Mouse (Mus musculus): Measurements from ENCODE around the gene Ehbp1. TPM values are rescaled to one million over a fixed set of nuclear protein-coding genes. Genes with fewer than 3 reads are reported as not detected.

Gene Ehbp1
- total RNA-seq, 4 experiments from 2014 or later = 14.3 to 17.9 (median 15.2) TPM

DNA sequence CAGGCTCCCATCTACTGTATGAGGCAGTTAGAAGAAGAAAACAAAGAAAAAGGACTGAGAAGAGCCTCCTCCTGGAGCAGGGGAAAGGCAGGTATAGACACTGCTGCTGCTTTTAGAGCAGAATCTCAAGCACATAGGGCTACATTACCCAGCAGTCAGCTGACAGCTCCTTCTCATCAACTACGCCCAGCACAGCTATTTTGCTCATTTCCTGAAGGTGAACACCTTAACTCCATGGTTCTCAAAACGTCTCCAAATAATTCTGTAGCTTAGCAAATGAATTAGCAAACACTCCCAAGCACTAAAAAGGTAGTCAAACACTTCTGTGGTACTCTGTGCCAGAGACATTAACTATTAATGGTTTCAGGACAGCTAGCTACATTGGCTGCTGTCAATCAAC, 278.7 kb downstream of the Ehbp1 start:
- DNase-seq (ENCODE audit: low spot score in 2 of 2) = no peak

DNA sequence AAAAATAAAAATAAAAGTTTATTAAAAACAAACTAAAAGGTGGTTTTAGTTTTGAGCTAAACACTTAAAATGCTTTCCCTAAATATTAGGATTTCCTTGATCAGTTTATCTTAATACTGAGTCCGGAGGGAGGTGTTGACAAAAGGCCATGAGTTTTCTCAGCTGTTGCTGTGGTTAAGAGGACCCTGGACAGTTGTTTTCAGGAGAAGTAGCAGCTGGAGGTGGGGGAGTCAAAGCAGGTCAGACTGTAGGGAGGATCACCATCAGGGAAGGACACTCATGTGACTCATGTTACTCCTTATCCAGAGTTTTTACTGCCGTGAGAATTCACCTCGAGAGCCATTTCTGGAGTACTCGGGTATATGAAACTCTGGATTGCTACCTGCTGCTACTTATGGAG, 280.4 kb downstream of the Ehbp1 start:
- DNase-seq (ENCODE audit: low spot score in 2 of 2) = no peak

DNA sequence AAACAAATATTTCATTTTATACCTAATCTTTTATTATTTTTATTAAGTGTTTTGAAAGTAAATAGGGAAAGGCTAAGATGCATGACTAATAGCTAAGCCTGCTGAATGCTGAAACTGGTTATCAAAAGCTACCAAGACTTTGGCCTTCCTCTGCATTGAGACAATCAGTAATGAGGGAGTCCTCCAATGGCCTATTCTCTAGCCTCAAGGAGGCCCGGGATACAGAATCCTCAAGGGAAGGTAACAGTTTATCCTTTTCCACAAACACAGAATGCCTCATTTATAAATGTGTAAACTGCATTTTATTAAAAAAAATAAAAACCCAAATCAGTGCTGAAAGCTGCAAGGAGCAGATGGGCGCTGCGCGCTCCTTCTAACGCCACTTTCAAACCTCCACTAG, 284.6 kb downstream of the Ehbp1 start:
- no peak for DNase-seq (ENCODE audit: low spot score in 2 of 2)

DNA sequence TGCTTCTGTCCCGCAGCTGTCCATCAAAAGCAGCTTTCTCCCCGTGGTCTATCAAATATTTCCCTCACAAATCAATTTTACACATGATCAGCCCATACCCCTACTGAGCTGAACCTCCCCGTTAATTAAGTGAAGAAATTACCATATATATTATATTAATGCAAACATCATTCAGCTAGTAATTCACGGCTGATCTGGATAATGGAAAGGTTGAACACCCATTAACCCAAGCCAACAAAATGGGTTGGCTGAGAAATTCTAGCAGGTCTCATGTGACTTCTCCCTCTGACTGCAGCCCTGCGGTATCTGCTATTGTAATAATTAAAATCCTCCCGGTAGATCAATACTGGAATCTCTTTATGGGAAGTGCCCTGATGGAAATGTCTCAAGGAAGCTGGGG, 286.2 kb downstream of the Ehbp1 start:
- DNase-seq (ENCODE audit: low spot score in 2 of 2) = no peak

DNA sequence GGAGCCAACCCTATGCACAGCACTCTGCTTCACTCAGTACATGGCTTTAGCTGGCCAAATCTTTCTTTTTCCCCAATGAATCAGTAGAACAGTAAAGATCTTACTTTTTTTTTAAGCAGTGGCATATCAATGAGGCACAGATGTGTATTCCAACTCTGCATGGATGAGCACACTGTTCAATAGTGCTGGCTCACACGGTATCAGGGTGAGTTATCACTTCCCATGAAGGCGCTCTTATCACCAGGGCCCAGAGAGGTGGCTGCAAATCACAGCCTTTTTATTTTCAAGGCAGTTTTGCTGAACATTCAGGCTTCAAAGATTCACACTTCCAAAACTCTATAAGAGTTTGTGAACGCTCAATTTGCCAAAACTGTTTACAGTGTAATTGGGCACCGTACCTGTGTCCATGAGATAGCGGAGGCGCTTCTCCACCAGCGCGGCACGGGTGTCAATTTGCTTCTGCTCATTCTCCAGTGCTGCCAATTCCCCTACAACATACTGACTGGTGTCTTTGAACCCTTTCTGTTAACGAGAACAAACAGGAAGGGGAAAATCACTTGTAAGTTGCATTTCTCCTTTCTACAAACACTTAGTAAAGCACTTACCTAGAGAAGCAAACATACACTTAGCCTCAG, 288.9 kb downstream of the Ehbp1 start:
- no peak for DNase-seq (ENCODE audit: low spot score in 2 of 2)

DNA sequence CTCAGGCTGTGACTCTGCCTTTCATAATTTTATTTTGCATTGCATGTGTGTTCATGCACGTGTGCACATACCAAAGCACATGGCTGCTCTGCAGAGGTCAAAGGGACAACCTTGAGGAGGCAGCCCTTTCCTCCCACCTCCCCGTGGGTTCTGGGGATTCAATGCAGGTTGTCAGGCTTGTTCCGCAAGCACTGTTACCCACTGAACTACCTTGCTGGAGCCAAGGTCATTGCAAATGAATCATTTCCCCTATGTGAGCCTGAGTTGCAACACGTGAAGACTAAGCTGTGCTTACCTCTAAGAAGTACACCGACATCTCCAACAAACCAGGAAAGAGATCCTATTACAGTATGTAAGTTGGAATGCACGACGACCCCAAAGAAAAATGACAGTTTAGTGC, 291.2 kb downstream of the Ehbp1 start:
- DNase-seq (ENCODE audit: low spot score in 2 of 2) = no peak

DNA sequence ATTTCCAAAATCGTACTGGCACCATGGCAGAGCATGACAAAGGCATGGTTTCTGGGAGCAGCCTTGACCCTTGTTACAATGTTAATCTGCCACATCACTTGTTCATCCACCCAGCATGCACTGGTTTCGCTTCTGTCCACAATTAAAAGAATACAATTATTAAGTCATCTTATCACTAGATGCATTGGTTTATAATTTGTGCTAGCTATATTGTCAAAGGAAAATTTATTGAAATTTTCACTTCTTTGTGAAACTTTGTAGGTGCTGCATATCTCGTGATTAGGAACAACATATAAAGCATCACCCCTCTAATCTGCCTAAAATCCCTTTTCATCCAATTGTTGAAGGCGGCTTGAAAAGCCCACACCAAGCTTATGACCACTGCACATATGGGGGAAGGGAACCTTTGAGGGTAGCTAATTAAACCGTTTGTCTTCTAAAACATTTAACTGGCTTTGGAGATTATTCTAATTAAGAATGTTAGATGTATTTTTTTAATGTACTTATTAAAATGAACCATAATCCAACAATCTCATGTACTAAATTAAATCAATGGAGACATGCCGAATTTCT, 302.2 kb downstream of the Ehbp1 start:
- DNase-seq (ENCODE audit: low spot score in 2 of 2) = no peak

DNA sequence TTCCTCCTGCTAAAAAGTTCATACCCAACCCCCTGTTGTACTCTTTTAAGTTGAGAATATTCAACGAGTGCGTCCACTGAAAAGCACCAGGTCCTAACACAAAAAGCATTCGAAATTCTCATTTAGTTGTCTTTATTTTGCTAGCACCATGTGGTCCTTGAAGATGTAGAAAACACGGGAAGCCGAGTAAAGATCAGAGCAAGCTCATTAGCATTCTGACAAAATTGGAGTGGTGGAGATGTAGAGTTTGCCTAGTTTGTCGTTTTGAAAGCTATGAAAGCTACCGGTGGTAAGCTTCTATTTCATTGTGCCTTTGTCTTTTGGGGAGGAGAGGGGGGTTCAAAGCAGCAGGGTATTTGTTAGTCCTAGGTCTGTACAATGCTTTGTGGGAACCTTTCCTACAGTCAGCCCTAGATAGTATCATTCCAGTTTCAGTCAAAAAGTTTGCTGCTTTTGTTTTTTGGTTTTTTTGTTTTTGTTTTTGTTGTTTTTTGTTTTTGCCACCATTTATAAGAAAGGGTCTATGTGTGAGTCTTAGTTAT, 307.5 kb downstream of the Ehbp1 start:
- no peak for DNase-seq (ENCODE audit: low spot score in 2 of 2)

DNA sequence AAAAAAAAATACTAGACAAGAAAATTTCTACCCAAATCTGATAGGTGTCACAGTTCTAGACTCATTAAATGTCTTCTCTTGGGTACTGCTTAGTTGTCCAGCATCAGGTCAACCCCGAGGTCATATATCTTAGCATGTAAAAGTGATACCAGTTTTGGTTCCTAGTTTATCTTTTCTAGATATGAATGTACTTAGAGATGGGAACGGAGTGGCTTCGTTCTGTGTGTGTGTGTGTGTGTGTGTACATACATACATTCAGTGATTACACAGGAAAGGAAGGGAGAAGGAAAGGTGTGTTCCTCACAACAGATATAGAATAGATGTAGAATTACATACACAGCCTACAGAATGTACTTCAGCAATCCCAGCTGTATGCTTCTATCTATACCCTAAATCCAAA, 308.5 kb downstream of the Ehbp1 start:
- no peak for DNase-seq (ENCODE audit: low spot score in 2 of 2)

DNA sequence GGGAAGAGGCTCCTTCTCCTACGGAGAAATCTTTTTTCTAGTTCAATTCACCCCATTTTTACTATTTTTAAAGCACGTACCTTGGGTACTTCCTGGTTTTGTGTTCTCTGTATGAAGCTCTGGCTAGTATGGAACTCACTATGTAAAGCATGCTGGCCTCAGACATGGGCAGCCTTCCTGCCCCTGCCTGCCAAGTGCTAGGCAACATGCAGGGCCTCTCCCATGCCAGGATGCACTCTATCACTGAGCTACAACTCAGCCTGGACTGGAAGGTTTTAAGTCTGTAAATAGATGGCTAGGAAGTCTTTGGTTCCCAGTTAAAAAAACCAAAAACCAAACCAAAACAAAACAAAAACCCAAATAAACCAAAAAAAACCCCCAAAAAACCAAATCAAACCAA, 321.5 kb downstream of the Ehbp1 start:
- DNase-seq (ENCODE audit: low spot score in 2 of 2) = no peak

DNA sequence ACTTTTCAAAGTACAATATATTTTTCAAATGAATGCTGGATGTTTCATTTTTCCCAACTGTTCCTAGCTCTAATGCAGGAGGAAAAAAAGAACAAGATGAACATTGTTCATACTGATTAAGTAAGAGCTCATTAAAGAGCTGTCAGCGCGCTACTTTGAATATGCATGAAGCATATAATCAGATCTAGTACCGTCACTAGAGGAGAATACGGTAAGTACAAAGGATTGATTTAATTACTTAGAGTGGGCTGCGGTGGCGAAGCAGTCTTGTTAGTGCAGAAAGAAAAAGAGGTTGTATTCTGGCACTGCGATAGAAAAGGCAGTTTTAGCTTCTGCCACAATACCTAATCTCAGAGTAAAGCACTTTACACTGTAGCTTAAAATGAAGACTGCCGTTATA, 324.6 kb downstream of the Ehbp1 start:
- DNase-seq (ENCODE audit: low spot score in 2 of 2) = no peak

DNA sequence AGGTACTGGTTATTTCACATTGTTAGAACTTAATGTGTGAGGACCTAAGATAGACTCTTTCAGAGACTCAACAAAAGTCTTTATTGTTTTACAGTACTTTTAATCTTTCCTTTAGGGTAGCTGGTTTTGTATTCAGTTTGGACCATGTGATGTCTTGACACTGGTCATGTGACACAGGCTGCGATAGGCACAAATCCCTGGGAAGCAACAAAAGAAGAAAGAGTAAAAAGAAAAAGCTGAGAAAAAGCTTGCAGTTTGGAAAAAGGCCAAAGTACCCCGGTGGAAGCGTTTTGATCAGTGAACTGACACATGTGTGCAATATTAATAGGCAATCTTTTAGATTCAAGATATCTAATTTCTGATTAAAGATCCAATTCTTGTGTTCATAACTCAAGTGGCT, 325.8 kb downstream of the Ehbp1 start:
- DNase-seq (ENCODE audit: low spot score in 2 of 2) = no peak

DNA sequence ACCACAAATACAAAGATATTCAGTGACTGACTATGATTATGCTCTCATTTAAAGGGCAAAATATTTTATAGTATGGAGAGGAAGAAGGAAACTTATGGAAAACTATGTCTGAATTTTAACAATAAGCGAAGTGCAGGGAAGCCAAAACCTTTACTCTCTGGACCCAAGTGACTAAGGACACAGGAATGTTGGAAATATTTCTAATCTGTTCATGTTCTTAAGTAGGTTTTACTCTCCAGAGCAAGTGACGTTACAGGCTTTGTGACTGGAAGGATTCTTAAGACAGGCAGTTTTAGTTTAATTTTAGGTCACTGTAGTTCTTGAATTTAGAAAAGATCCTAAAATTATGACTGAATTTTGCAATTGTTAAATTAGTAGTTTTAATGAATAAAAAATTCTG, 333.3 kb downstream of the Ehbp1 start:
- DNase-seq (ENCODE audit: low spot score in 2 of 2) = no peak

DNA sequence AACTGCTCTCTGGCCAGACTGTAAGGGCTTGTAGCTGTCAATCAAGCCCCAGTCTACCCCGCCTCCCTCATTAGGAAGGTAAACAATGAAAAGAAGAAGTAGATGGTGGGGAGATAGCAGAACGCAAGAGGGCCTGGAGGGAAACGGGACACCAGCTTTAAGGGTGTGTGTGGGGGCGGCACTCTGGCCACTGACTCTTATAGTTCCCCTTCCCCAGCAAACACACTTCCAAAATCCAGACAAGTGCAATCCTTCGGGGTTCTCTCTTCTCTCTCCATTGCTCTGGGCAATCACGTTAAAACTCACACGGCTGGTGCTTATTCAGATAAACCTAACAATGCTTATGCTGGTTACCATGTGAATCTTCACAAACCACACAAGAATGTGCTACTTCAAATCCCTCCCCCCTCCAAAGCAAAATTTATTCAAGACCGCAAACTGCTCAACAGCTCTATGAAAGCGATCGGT, 333.9 kb downstream of the Ehbp1 start:
- no peak for DNase-seq (ENCODE audit: low spot score in 2 of 2)

DNA sequence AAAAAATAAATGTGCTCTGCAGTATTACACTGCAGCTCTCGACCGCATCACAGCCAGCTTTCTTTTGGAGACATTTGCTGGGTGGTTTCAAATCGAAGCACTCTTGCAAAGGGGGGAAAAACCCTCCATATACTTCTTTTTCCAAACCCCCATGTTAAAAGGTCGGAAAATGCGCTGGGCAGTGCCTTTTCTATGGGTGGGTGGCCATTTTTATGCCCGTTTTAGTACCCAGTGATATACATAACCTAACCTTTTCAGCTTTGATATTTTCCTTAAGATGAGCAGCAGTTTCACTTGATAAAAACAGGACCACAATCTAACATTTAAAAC, 334.3 kb downstream of the Ehbp1 start:
- DNase-seq (ENCODE audit: low spot score in 2 of 2) = no peak

DNA sequence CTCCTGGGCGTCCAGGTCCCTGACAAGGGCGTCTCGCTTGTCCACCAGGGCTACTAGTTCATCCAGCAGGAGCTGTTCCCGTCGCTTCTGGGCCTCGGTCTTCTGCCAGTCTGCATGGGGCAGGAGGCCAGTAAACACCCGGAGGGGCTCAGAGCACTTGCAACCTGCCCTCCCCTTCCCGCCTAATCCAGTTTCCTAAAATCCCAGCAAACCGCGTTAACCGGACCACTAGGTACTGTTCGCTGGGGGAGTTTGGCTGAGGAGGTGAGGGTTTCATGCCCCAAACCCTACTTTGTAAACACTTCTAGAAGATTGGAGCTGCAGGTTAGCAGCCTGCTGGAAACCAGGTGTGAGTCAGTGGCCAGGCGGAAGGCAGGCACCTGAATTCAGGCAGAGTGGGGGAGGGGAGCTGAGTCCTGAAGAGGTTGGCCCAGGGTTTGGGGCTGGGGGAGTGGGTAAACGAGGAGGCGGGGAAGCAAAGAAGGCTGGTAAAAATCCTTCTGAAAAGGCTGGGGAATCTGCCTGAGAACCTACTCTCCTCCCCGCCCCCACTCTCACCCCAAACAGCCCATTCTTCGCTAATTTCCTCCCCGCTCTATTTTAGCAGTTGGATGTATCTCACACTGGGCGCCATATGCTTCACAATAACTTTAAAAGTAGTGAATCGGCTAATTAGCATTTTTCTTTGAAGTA, 334.9 kb downstream of the Ehbp1 start:
- no peak for DNase-seq (ENCODE audit: low spot score in 2 of 2)

DNA sequence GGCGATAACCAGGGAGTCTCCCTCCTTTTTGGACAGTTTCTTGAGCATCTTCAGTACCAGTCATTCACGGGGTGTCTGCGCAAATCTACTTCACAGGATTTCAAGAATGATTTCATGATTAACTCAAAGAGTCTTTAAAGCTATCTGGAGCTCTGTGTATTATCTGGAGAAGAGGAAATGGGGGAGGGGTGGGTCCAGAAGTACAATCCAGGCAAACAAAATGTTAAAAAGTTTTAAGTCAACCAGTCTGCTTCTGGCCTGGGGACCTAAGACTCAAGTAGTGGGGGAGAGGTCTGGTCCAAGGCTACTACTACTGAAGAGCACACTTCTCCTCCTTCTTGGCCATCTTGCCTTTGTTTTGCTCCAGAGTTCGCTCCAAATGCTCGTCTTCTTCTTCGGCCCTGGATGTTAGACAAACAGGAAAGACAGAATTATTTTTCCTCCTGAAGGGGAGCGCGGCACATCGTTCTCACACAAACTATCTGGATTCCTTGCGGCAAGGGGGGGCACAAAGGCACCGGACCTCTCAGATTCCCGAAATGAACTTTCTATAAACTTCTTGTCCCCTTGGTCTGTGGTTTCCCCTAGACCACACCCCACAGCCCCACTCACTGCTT, 335.5 kb downstream of the Ehbp1 start:
- no peak for DNase-seq (ENCODE audit: low spot score in 2 of 2)

DNA sequence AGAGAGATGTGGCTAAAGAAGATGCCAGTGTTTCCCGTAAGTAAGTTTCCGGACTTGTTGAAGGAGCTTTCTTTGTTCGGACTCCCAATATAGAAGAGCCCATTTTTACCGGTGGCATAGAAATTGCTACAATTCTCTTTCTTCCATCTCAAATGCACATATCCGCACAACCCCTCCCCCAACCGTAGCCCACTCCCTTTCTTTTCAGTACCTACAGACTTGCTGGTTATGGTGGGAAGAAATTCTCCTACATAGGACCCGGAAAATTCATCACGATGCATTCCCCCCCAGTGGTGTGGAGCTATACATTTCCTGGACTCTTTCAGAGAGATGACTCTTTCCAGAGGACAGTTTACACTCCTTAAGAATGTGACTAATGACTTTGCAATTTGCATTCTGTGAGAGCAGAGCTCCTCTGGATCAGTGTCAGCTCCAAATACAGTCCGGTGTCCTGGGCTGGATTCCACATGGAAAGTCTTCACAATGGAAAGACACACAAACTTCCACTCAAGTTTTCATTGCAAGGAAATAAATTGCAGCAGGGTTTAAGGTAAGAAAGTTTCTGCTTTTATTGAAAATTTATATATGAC, 336.7 kb downstream of the Ehbp1 start:
- no peak for DNase-seq (ENCODE audit: low spot score in 2 of 2)

DNA sequence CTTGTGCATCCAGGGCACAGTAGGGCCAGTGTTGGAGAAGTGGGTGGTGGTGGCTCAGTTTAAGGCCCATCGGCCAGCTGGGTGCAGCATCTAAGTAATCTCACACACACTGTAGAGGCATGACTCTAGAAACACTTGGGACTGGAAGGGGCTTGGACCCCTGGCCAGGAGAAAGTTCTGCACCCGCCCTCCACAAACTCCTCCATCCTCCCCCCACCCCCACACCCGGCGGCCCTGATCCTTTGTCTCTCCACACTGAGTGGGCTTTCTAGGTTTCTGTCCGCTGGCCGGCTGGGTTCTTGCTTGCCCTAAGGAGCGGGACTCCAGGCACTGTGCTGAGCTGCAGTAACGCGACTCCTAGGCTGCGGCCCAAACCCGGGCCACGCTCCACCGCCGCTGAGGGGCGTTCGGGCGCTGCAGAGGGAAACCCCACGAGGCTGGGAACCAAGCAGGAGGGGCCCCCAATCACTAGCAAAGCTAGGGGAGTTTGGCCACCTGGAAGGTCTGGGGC, 337.7 kb downstream of the Ehbp1 start:
- DNase-seq (ENCODE audit: low spot score in 2 of 2) = no peak

DNA sequence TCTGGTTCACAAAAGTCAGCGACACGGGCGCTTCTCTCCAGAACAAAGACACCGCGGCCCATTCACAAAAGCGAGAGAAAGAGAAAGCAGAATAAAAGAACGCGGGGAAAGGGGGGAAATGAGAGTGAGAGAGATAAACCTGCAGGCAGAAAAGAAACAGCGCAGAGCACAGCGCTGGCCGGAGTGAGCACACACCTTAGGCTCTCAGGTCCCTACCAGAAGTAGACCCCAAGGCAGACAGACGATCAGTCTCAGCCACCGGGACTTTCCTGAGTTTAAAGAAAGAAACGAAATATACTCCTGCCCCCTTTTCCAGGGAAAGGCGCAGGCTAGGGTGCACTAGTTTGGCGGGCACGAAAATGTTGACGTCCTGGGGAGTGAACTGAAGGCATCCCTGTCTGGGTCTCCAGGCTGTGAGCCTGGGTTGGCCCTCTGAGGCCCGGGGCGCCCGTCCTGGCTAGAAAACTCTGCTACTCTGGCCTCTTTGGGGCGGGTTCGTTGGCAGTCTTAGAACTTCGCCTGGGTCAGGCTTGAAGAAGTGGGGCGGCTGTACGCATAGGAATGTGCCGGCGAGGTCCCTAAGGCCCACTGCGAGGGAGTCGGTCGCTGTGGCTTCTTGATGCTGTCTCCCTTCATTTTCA, 338.6 kb downstream of the Ehbp1 start:
- peak in 1 of 2 experiments; percentile 10 for DNase-seq (ENCODE audit: low spot score in 2 of 2)

DNA sequence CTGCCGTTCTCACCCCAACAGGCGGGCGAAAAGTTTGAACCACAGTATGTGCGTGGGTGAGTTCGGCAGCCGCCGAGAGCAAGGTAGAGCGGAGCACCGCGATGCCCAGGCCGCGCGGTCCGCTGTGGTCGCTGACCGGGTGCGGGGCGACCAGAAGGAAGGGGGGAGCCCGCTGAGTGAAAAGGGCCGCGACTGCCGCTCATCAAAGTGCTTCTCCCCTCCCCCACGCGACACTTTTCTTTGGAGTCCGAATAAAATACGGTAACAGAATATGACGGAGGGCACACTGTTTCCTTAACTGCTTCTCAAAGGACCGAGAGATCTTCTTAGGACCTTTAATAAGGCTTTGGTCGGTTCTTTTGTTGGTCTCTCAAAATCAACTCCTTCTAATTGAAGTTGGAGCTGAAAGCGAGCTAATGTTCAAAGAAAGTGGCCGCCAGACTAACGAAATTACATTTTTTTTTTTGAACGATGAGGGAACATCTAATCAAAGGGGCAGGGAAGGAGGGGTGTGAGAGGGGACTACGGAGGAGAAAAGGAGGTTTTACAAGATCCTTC, 339.2 kb downstream of the Ehbp1 start, which contains the start of gene Otx1:
Otx1 (minus strand) TSS at position 115 of the 558 bp plus-strand sequence.
- DNase-seq (ENCODE audit: low spot score in 2 of 2) = no peak
